Mouse (Mus musculus) small intestine, adult 2 months (tissue): ENCODE measurements around the gene 4930518I15Rik.

Experiments
- CTCF ChIP-seq: fragments of 200-500 bp; IDR thresholded peaks from 2 replicates; pipeline ENCODE4 v1.5.1; 2012; ENCODE audit warnings: low read depth, mild to moderate bottlenecking, control low read depth, inconsistent platforms, low read length, moderate library complexity, mixed read lengths; ENCODE audit not compliant: insufficient replicate concordance, insufficient read length; ENCODE audit errors: extremely low read depth
- POLR2A ChIP-seq: fragments of 200-500 bp; IDR thresholded peaks from 2 replicates; pipeline ENCODE4 v1.6.1; 2012; ENCODE audit warnings: low read depth, mild to moderate bottlenecking, control low read depth, inconsistent platforms, low read length, moderate library complexity

DNA sequence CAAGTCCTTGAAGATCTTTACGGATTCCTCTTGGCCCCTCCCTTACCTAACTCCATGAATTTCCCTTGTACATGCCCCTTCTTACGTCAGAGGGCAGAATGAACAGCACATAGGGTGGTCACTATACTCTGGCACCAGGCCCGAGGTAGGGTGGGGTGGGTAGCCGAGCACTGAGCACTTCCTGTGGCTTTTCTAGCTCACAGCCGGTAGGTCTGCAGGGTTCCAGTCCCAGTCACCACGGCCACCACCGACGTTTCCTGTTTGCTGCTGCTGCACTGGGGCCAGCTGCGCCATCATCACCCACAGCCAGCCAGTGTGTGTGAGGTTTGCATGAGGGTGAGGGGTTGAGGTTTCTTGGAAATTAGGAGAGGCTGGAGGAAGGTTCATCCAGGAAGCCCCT lies 20.0 kb upstream of the 4930518I15Rik start:
- TF ChIP-seq CTCF = no peak
- TF ChIP-seq POLR2A = no peak
